Mouse (Mus musculus) kidney, postnatal 0 days (tissue): ENCODE results near the gene Rnf113a1. TPM values are rescaled to one million over a fixed set of nuclear protein-coding genes. Genes with fewer than 3 reads are reported as not detected.
A peak's percentile ranks its signal among the peaks of the same experiment; 100 is the strongest.
"Not testable (repeated sequence)": the region's sequence is repeated elsewhere in the genome, so short reads cannot be mapped to it uniquely, and the experiment has no call there.

Experiments
- ATAC-seq: fragments of 200-750 bp; cut with Nextera tagmentation; replicated peaks from 2 replicates; pipeline ENCODE4 v1.8.0; 2017; ENCODE audit warnings: low read depth, moderate number of reproducible peaks, moderate TSS enrichment, moderate library complexity; ENCODE audit not compliant: low FRiP score
- DNase-seq: peaks from one replicate; pipeline ENCODE4 v3.0.0-alpha.2; 2016; ENCODE audit warnings: low spot score
- H3K27ac ChIP-seq: fragments of 300-500 bp; sonication (generic); 2 replicates; pipeline ENCODE4 v1.5.1; 2014; ENCODE audit warnings: mild to moderate bottlenecking
- H3K27me3 ChIP-seq: fragments of 300-500 bp; sonication (generic); 2 replicates; pipeline ENCODE4 v1.6.1; 2014; ENCODE audit warnings: low read length, mixed read lengths; ENCODE audit not compliant: insufficient read depth
- H3K36me3 ChIP-seq: fragments of 300-500 bp; sonication (generic); 2 replicates; pipeline ENCODE4 v1.6.1; 2014; ENCODE audit warnings: low read length, mixed read lengths; ENCODE audit not compliant: insufficient read depth
- H3K4me1 ChIP-seq: fragments of 300-500 bp; sonication (generic); replicated peaks from 2 replicates; pipeline ENCODE4 v1.6.1; 2014; ENCODE audit warnings: antibody characterized with exemption, low read length, mixed read lengths; ENCODE audit not compliant: insufficient read depth
- H3K4me2 ChIP-seq: fragments of 300-500 bp; sonication (generic); 2 replicates; pipeline ENCODE4 v1.6.1; 2014; ENCODE audit warnings: mild to moderate bottlenecking, low read length, moderate library complexity, mixed read lengths
- H3K4me3 ChIP-seq: fragments of 300-500 bp; sonication (generic); replicated peaks from 2 replicates; pipeline ENCODE4 v1.5.1; 2014; ENCODE audit warnings: low read depth, low read length
- H3K9ac ChIP-seq: fragments of 300-500 bp; sonication (generic); 2 replicates; pipeline ENCODE4 v1.6.1; 2014; ENCODE audit warnings: low read depth, low read length
- H3K9me3 ChIP-seq: fragments of 300-500 bp; sonication (generic); replicated peaks from 2 replicates; pipeline ENCODE4 v1.6.1; 2016; ENCODE audit warnings: low read length, inconsistent platforms, mixed read lengths
- CTCF ChIP-seq: IDR thresholded peaks from 2 replicates; pipeline ENCODE4 v1.5.1; 2016; ENCODE audit warnings: antibody characterized with exemption, low read depth, mild to moderate bottlenecking, moderate library complexity
- WGBS: fragments of 180-500 bp; shearing (Covaris S2); extraction: QIAGEN DNeasy Blood & Tissue Kit; methylation state at CpG from one replicate; pipeline ENCODE4 v1.1.7; 2014; 5-methylcytosine and 5-hydroxymethylcytosine counted together
- polyA plus RNA-seq: library from polyadenylated mRNA; unstranded; fragments of >200 nt; fragmentation: Nextera tagmentation; extraction: Ambion mirVana; gene quantifications from 2 replicates; pipeline ENCODE4 v1.2.1, GENCODE M21; 2015

Rnf113a1 gene
- polyA plus RNA-seq, 1 experiment from 2014 or later, result 9.6 TPM

DNA sequence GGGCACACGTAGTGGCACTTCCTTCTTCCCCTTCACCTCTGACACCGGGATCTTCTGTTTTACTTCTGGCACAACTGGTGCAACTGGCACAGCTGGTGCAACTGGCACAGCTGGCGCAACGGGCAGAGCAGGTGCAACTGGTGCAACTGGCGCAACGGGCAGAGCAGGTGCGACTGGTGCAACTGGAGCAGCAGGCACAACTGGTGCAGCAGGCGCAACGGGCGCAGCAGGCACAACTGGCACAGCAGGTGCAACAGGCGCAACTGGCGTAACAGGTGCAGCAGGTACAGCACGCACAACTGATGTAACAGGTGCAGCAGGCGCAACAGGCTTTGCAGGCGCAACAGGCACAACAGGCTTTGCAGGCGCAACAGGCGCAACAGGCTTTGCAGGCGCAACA is 27.9 kb upstream of the Rnf113a1 start:
- Histone ChIP-seq H3K27me3 (no peaks in the 10 kb centered on the region), H3K27ac (no peak overlapping the region), H3K9me3 (no peaks in the 10 kb centered on the region), H3K4me3 (no peak overlapping the region), H3K36me3 (no peaks in the 10 kb centered on the region), H3K9ac (no peak overlapping the region), H3K4me1 (no peaks in the 10 kb centered on the region), H3K4me2 (no peak overlapping the region)
- TF ChIP-seq CTCF, result no peak
- 81% methylated on average over 18 of the region's 18 CpGs for WGBS
- DNase-seq (no peak), ATAC-seq (no peak)

DNA sequence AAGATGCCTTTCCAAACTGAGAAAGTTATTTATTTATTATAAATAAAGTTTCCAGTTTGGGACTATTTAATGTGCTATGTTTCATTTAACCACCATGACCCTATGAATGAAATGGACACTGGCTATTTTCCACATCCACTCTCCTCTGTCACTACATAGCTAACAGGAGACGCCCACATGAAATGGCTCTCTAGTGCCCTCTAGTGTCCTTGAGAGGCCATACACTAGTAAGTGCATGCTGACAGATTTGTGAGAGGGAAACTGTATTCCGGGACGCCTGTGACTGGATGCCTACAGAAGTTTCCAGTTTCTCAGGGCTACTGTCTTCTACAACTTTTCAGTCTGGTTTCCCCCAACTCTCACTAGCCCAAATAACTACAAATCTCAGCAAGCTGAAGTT is 24.0 kb upstream of the Rnf113a1 start:
- ATAC-seq, result no peak
- H3K4me1 ChIP-seq, result no peaks in the 10 kb centered on the region
- 40% methylated on average over 3 of the region's 3 CpGs for whole genome bisulfite sequencing

DNA sequence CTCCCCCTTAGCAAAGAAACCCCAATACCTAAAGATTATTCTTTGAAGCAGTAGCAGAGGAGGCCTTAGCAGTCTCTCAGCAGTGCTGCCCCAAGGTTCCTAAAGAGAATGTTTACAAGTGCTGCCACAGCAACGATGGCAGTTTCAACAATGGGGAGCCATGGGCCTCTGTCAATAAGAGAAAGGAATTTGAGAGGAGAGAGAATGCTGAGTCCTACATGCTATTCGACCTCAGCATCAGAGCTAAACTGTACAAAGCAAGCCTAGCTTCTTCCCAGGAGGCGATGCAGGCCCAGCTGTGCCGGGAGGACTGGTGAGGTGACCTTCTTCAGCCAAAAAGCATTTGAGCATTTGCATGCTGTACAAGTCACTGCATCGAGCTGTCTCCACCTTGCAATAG is 22.3 kb upstream of the Rnf113a1 start, which contains the start of gene Akap14:
Gene Akap14 (minus strand): TSS at position 101 of the 400 bp plus-strand sequence.
- H3K4me2 ChIP-seq, result no peak within 1 kb of the TSS
- H3K4me3 ChIP-seq, result no peak within 1 kb of the TSS
- no peak for ATAC-seq
- DNase-seq, result no peak
- H3K27ac ChIP-seq, result no peak within 1 kb of the TSS
- no peaks in the 10 kb centered on the region for H3K4me1 ChIP-seq
- no peaks in the 10 kb centered on the region for H3K27me3 ChIP-seq
- no peaks in the 10 kb centered on the region for H3K9me3 ChIP-seq
- no peaks in the 10 kb centered on the region for H3K36me3 ChIP-seq
- WGBS, result 56% methylated on average over 5 of the region's 5 CpGs
- TF ChIP-seq CTCF, result no peak
- H3K9ac ChIP-seq, result no peak within 1 kb of the TSS

More for the DNA sequence above, 24.0 kb upstream of the Rnf113a1 start:
- peak; percentile 69 for DNase-seq
- Histone ChIP-seq H3K9ac (no peak overlapping the region), H3K4me2 (no peak overlapping the region), H3K4me3 (no peak overlapping the region), H3K27me3 (no peaks in the 10 kb centered on the region), H3K27ac (no peak overlapping the region), H3K36me3 (no peaks in the 10 kb centered on the region), H3K9me3 (no peaks in the 10 kb centered on the region)
- TF ChIP-seq CTCF, result peak; percentile 74

DNA sequence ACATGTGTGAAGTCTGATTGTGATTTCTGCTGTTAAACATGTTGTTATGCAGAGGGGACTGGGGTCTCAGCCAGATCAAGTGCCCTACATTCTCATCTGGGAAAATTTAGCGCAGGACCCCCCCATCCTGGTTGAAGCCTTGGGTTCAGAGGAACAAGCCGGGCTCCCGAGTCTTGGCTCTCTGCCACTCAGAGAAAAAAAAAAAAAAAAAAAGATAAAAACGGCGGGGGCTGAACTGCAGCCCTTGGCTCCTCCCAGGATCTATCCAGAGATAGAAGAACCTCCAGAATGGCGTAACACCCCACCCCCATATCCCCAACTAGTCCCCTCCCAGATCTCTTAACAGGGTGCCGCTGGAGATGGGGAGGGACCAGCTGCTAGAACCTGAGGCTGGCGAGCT is 6.6 kb upstream of the Rnf113a1 start:
- not testable (repeated sequence) for H3K27me3 ChIP-seq, H3K4me1 ChIP-seq, ATAC-seq, H3K9me3 ChIP-seq, H3K4me3 ChIP-seq, DNase-seq, H3K4me2 ChIP-seq, H3K9ac ChIP-seq, H3K36me3 ChIP-seq, H3K27ac ChIP-seq
- 69% methylated on average over 8 of the region's 8 CpGs for WGBS

DNA sequence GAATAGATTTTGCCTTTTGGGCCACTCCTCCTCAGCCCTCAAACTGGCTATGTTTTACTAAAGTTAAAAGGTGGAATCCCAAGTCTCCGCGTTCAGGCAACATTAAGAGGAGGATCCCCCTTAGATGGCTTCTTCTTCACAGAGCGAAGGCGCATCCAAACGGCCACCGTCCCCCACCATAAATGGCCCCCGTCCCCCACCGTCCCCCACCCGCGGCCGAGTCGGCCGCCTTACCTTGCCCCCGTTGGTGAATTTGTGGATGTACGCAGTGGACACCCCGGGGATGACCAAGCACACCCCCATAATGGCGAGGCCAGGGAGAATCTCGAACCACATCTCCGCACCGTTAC is 315 bp upstream of the Rnf113a1 start:
- Histone ChIP-seq H3K27ac (no peak overlapping the region), H3K9ac (peak overlapping the region; percentile 55), H3K9me3 (no peaks in the 10 kb centered on the region), H3K27me3 (no peaks in the 10 kb centered on the region), H3K4me1 (no peaks in the 10 kb centered on the region), H3K4me3 (peak overlapping the region; percentile 50), H3K4me2 (peak overlapping the region; percentile 68), H3K36me3 (no peaks in the 10 kb centered on the region)
- TF ChIP-seq CTCF, result no peak
- peak; percentile 61 for ATAC-seq
- peak; percentile 18 for DNase-seq
- WGBS, result 37% methylated on average over 20 of the region's 20 CpGs

DNA sequence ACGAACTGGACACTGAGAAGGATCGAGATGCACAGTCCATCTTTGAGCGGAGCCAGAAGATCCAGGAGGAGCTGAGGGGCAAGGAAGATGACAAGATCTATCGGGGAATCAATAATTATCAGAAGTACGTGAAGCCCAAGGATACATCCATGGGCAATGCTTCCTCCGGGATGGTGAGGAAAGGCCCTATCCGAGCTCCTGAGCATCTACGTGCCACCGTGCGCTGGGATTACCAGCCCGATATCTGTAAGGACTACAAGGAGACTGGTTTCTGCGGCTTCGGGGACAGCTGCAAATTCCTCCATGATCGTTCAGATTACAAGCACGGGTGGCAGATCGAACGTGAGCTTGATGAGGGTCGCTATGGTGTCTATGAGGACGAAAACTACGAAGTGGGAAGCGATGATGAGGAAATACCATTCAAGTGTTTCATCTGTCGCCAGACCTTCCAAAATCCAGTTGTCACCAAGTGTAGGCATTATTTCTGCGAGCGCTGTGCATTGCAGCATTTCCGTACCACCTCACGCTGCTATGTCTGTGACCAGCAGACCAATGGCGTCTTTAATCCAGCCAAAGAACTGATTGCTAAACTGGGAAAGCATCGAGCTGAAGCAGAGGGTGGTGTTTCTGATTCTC is 817 bp downstream of the Rnf113a1 start:
- no peak overlapping the region for H3K27ac ChIP-seq
- peak overlapping the region; percentile 50 for H3K4me3 ChIP-seq
- peak; percentile 2 for DNase-seq
- H3K9me3 ChIP-seq, result no peaks in the 10 kb centered on the region
- ATAC-seq, result peak; percentile 4; the same call in 1 of the 2 replicates
- H3K9ac ChIP-seq, result peak overlapping the region; percentile 55
- H3K36me3 ChIP-seq, result no peaks in the 10 kb centered on the region
- peak overlapping the region; percentile 68 for H3K4me2 ChIP-seq
- no peak for TF ChIP-seq CTCF
- 33% methylated on average over 28 of the region's 28 CpGs for WGBS
- no peaks in the 10 kb centered on the region for H3K27me3 ChIP-seq
- no peaks in the 10 kb centered on the region for H3K4me1 ChIP-seq

GRCm38 (mm10) chrX:37198676-37199075 is 7.6 kb downstream of the Rnf113a1 start:
- no peak for TF ChIP-seq CTCF
- 66% methylated on average over 8 of the region's 8 CpGs for WGBS
- Histone ChIP-seq H3K4me1 (no peaks in the 10 kb centered on the region), H3K27me3 (no peaks in the 10 kb centered on the region), H3K9ac (no peak overlapping the region), H3K9me3 (no peaks in the 10 kb centered on the region), H3K36me3 (no peaks in the 10 kb centered on the region), H3K27ac (no peak overlapping the region), H3K4me2 (no peak overlapping the region), H3K4me3 (no peak overlapping the region)
- no peak for ATAC-seq
- DNase-seq, result no peak
